Mouse (Mus musculus): ENCODE data around the gene Sfswap. TPM values are rescaled to one million over a fixed set of nuclear protein-coding genes. Genes with fewer than 3 reads are reported as not detected.
"Not testable (repeated sequence)": the region's sequence is repeated elsewhere in the genome, so short reads cannot be mapped to it uniquely, and the experiment has no call there.

The Sfswap gene
- 29.2 and 32.5 TPM in 2 replicates for polyA plus RNA-seq (2015; fragmentation: Nextera tagmentation; extraction: Ambion mirVana)

DNA sequence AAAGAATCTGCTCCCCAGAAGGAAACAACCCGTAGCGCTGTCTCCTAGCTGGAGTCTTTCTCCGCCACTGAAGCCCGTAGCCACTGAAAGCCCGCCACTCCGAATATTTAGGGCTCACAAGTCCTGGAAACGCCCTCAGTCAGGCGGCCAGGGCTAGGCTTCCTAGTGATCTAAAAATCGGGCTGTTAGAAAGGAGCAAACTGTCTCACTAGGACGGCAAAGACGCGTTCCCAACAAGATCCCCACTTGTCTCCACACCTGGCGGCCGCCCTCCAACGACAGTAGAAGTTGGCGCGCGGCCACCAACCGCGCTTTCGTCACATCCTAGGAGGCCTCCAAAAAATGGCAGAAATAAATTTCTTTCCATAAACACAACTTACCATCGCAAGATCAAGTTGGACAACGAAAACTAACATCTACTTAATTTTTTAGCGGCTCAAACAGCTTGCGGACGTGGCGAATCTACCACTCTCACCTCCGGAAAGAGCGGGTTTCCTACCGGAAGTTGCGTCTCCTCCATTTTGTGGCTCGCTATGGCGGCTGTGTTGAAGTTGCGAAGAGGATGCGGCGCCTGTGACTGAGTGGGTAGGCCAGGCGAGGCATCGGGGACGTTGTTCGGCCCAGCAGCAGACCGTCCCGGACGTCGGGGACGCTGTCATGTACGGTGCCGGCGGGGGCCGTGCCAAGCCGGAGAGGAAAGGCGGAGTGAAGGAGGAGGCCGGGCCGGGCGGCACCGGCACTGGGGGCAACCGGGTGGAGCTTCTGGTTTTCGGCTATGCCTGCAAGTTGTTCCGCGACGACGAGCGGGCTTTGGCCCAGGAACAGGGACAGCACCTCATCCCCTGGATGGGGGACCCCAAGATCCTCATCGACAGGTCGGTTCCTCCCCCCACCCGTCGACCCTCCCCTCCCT lies at the start of gene Sfswap:
Gene Sfswap (plus strand): TSS at position 500 of the 913 bp plus-strand sequence.
- Histone ChIP-seq H3K36me3 (peaks cover 13% of the 10 kb centered on the region), H3K9me3 (no peaks in the 10 kb centered on the region), H3K4me2 (replicated peaks) (peak within 1 kb of the TSS; percentile 86), H3K4me1 (replicated peaks) (peaks cover 6% of the 10 kb centered on the region), H3K9ac (peak within 1 kb of the TSS; percentile 79), H3K4me3 (replicated peaks) (peak within 1 kb of the TSS; percentile 99), H3K27ac (peak within 1 kb of the TSS; percentile 84), H3K27me3 (replicated peaks) (peaks cover 3% of the 10 kb centered on the region; the same call in 1 of the 2 replicates)
- ATAC-seq = peak; percentile 87
- WGBS = under 1% methylated on average over 66 of the region's 66 CpGs

DNA sequence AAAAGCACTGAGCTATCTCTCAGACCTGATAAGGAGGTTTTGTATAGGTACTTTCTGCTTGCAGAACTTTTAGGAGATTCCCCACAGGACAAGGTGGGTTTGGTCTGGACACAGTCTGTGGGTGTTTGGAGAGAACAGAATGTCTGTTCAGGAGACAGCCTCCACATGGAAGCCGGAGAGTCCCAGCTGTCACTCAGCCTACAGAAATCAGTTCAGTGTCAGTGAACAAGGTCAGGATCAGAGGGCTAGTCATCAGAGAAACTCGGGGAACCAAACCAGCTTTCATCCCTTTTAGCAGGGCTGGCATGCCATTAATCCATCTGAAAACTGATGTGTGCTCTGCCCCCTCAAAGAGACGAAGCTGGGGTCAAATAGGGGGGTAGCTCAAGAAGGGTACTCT lies 48.5 kb upstream of the Sfswap start:
- ATAC-seq = no peak
- no peaks in the 10 kb centered on the region for H3K36me3 ChIP-seq
- H3K9me3 ChIP-seq = no peaks in the 10 kb centered on the region
- 0 out of 2 replicates have a peak, but pooled peaks cover 4% of the 10 kb centered on the region for H3K27me3 ChIP-seq (replicated peaks)
- no peak overlapping the region for H3K27ac ChIP-seq
- no peak overlapping the region for H3K9ac ChIP-seq
- H3K4me3 ChIP-seq (replicated peaks) = no peak overlapping the region
- H3K4me2 ChIP-seq (replicated peaks) = no peak overlapping the region
- peaks cover 9% of the 10 kb centered on the region for H3K4me1 ChIP-seq (replicated peaks)
- 43% methylated on average over 3 of the region's 3 CpGs for WGBS

- WGBS = 8% methylated on average over 13 of the region's 13 CpGs
- Histone ChIP-seq H3K9ac (no peak overlapping the region), H3K36me3 (no peaks in the 10 kb centered on the region), H3K27ac (peak overlapping the region; percentile 73; the same call in 1 of the 2 replicates), H3K4me3 (replicated peaks) (peak overlapping the region; percentile 15), H3K4me1 (replicated peaks) (peaks cover 9% of the 10 kb centered on the region), H3K27me3 (replicated peaks) (0 out of 2 replicates have a peak, but pooled peaks cover 4% of the 10 kb centered on the region), H3K9me3 (no peaks in the 10 kb centered on the region), H3K4me2 (replicated peaks) (peak overlapping the region; percentile 50)
- ATAC-seq = peak; percentile 98
These were observed 46.1 kb upstream of the Sfswap start for GRCm38 (mm10) chr5:129454802-129455528.

GRCm38 (mm10) chr5:129455529-129455896 lies 45.5 kb upstream of the Sfswap start:
- Histone ChIP-seq H3K4me3 (replicated peaks) (no peak overlapping the region), H3K27ac (no peak overlapping the region), H3K9ac (no peak overlapping the region), H3K4me1 (replicated peaks) (peaks cover 9% of the 10 kb centered on the region), H3K9me3 (no peaks in the 10 kb centered on the region), H3K27me3 (replicated peaks) (0 out of 2 replicates have a peak, but pooled peaks cover 4% of the 10 kb centered on the region), H3K36me3 (no peaks in the 10 kb centered on the region), H3K4me2 (replicated peaks) (peak overlapping the region; percentile 45)
- 35% methylated on average over 2 of the region's 2 CpGs for WGBS
- ATAC-seq = peak; percentile 87

GRCm38 (mm10) chr5:129456579-129457140 lies 44.4 kb upstream of the Sfswap start:
- no peaks in the 10 kb centered on the region for H3K9me3 ChIP-seq
- H3K27ac ChIP-seq = no peak overlapping the region
- 43% methylated on average over 9 of the region's 9 CpGs for WGBS
- no peak overlapping the region for H3K4me2 ChIP-seq (replicated peaks)
- H3K4me3 ChIP-seq (replicated peaks) = no peak overlapping the region
- ATAC-seq = no peak
- H3K27me3 ChIP-seq (replicated peaks) = 0 out of 2 replicates have a peak, but pooled peaks cover 4% of the 10 kb centered on the region
- H3K4me1 ChIP-seq (replicated peaks) = peaks cover 9% of the 10 kb centered on the region
- no peaks in the 10 kb centered on the region for H3K36me3 ChIP-seq
- H3K9ac ChIP-seq = no peak overlapping the region

- Histone ChIP-seq H3K36me3 (no peaks in the 10 kb centered on the region), H3K4me3 (replicated peaks) (no peak overlapping the region), H3K4me1 (replicated peaks) (peaks cover 9% of the 10 kb centered on the region), H3K9ac (no peak overlapping the region), H3K27ac (no peak overlapping the region), H3K27me3 (replicated peaks) (0 out of 2 replicates have a peak, but pooled peaks cover 4% of the 10 kb centered on the region), H3K9me3 (no peaks in the 10 kb centered on the region), H3K4me2 (replicated peaks) (no peak overlapping the region)
- no peak for ATAC-seq
- WGBS = 70% methylated on average over 7 of the region's 7 CpGs
These were observed 42.9 kb upstream of the Sfswap start for GRCm38 (mm10) chr5:129458109-129458508.

- no peak overlapping the region for H3K9ac ChIP-seq
- no peak overlapping the region for H3K4me2 ChIP-seq (replicated peaks)
- H3K4me1 ChIP-seq (replicated peaks) = peaks cover 9% of the 10 kb centered on the region
- no peak overlapping the region for H3K27ac ChIP-seq
- H3K27me3 ChIP-seq (replicated peaks) = 0 out of 2 replicates have a peak, but pooled peaks cover 4% of the 10 kb centered on the region
- no peak for ATAC-seq
- no peak overlapping the region for H3K4me3 ChIP-seq (replicated peaks)
- H3K36me3 ChIP-seq = no peaks in the 10 kb centered on the region
- no peaks in the 10 kb centered on the region for H3K9me3 ChIP-seq
- WGBS = 76% methylated on average over 3 of the region's 3 CpGs
These were observed 42.5 kb upstream of the Sfswap start for GRCm38 (mm10) chr5:129458541-129458940.

DNA sequence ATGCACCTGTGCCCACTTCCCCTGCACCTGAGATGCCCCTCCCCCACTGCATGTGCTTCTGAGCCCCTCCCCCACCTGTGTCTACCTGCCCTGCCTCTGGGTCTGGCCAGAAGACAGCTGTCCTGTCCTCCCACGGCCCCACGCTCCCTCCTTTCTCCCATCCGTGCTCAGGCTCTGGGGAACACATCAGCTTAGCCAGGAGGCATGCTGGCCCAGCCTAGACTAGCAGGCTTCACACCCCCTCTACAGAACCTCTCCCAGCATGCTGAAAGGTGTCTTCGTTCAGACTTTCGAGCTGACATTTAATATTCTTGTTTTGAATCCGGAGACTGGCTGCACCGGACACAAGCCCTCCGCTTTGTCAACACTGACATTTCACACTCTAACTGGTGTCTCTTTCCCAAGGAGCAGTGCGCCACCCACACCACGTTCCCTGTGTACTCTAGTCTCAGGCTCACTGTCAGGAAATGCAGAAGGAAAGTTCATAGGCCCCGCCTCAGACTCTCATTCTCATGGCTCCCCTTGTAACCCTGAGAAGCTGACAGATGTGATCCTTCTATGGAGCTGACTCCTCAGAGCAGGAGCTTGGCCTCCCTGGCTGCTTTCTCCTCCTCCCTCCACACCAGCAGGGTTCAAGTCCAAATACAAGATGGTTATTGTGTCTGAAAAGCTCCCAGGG lies 40.1 kb upstream of the Sfswap start:
- H3K9ac ChIP-seq = no peak overlapping the region
- no peak overlapping the region for H3K4me3 ChIP-seq (replicated peaks)
- no peak overlapping the region for H3K27ac ChIP-seq
- H3K4me2 ChIP-seq (replicated peaks) = no peak overlapping the region
- no peaks in the 10 kb centered on the region for H3K36me3 ChIP-seq
- WGBS = 38% methylated on average over 11 of the region's 11 CpGs
- no peaks in the 10 kb centered on the region for H3K4me1 ChIP-seq (replicated peaks)
- 0 out of 2 replicates have a peak, but pooled peaks cover 4% of the 10 kb centered on the region for H3K27me3 ChIP-seq (replicated peaks)
- 0 out of 2 replicates have a peak, but pooled peaks have one; percentile 59 for ATAC-seq
- H3K9me3 ChIP-seq = no peaks in the 10 kb centered on the region

GRCm38 (mm10) chr5:129463648-129464047 lies 37.4 kb upstream of the Sfswap start:
- not testable (repeated sequence) for H3K36me3 ChIP-seq; H3K4me3 ChIP-seq (replicated peaks); H3K9me3 ChIP-seq; H3K4me1 ChIP-seq (replicated peaks); H3K27ac ChIP-seq; H3K4me2 ChIP-seq (replicated peaks); H3K27me3 ChIP-seq (replicated peaks); ATAC-seq; H3K9ac ChIP-seq
- 61% methylated on average over 9 of the region's 9 CpGs for WGBS

GRCm38 (mm10) chr5:129465788-129466187 lies 35.2 kb upstream of the Sfswap start:
- Histone ChIP-seq H3K27me3 (replicated peaks) (no peaks in the 10 kb centered on the region), H3K9ac (no peak overlapping the region), H3K4me3 (replicated peaks) (no peak overlapping the region), H3K4me1 (replicated peaks) (no peaks in the 10 kb centered on the region), H3K36me3 (no peaks in the 10 kb centered on the region), H3K4me2 (replicated peaks) (no peak overlapping the region), H3K9me3 (no peaks in the 10 kb centered on the region), H3K27ac (no peak overlapping the region)
- 60% methylated on average over 2 of the region's 2 CpGs for WGBS
- ATAC-seq = no peak

GRCm38 (mm10) chr5:129475532-129476045 lies 25.4 kb upstream of the Sfswap start:
- no peak overlapping the region for H3K9ac ChIP-seq
- ATAC-seq = no peak

More at GRCm38 (mm10) chr5:129475532-129476045, 25.4 kb upstream of the Sfswap start:
- Histone ChIP-seq H3K4me1 (replicated peaks) (no peaks in the 10 kb centered on the region), H3K27me3 (replicated peaks) (no peaks in the 10 kb centered on the region), H3K27ac (no peak overlapping the region), H3K4me2 (replicated peaks) (no peak overlapping the region), H3K4me3 (replicated peaks) (no peak overlapping the region), H3K36me3 (no peaks in the 10 kb centered on the region), H3K9me3 (no peaks in the 10 kb centered on the region)
- WGBS = 74% methylated on average over 3 of the region's 3 CpGs

Measured in intestine, embryonic 15.5 days (tissue).